Mouse (Mus musculus) kidney, embryonic 15.5 days (tissue): ENCODE results near the gene Apobr. TPM values are rescaled to one million over a fixed set of nuclear protein-coding genes. Genes with fewer than 3 reads are reported as not detected.

Experiments
- ATAC-seq: fragments of 200-750 bp; cut with Nextera tagmentation; replicated peaks from 2 replicates; pipeline ENCODE4 v1.8.0; 2017; ENCODE audit warnings: moderate TSS enrichment; ENCODE audit not compliant: low FRiP score
- H3K27ac ChIP-seq: fragments of 300-500 bp; sonication (generic); 2 replicates; pipeline ENCODE4 v1.5.1; 2015; ENCODE audit warnings: mild to moderate bottlenecking, inconsistent platforms
- H3K27me3 ChIP-seq: fragments of 300-500 bp; sonication (generic); 2 replicates; pipeline ENCODE4 v1.6.1; 2015; ENCODE audit warnings: inconsistent platforms
- H3K36me3 ChIP-seq: fragments of 300-500 bp; sonication (generic); 2 replicates; pipeline ENCODE4 v1.6.1; 2015; ENCODE audit warnings: inconsistent platforms
- H3K4me1 ChIP-seq: fragments of 300-500 bp; sonication (generic); 2 replicates; pipeline ENCODE4 v1.6.1; 2015; ENCODE audit warnings: inconsistent platforms
- H3K4me2 ChIP-seq: fragments of 300-500 bp; sonication (generic); 2 replicates; pipeline ENCODE4 v1.6.1; 2015; ENCODE audit warnings: moderate library complexity, mild to moderate bottlenecking, inconsistent platforms
- H3K4me3 ChIP-seq: fragments of 300-500 bp; sonication (generic); replicated peaks from 2 replicates; pipeline ENCODE4 v1.5.1; 2015; ENCODE audit warnings: mild to moderate bottlenecking, inconsistent platforms
- H3K9ac ChIP-seq: fragments of 300-500 bp; sonication (generic); 2 replicates; pipeline ENCODE4 v1.6.1; 2015; ENCODE audit warnings: mild to moderate bottlenecking, inconsistent platforms
- H3K9me3 ChIP-seq: fragments of 300-500 bp; sonication (generic); replicated peaks from 2 replicates; pipeline ENCODE4 v1.6.1; 2016; ENCODE audit warnings: inconsistent platforms
- WGBS: fragments of 180-500 bp; shearing (Covaris S2); methylation state at CpG from one replicate; pipeline ENCODE4 v1.1.7; 2015; ENCODE audit warnings: mixed read lengths; 5-methylcytosine and 5-hydroxymethylcytosine counted together
- microRNA-seq: library from miRNA; unstranded; fragments of <30 nt; microRNA quantifications from one replicate; pipeline ENCODE4, GENCODE M21; 2016
- polyA plus RNA-seq: library from polyadenylated mRNA; unstranded; fragments of >200 nt; fragmentation: Nextera tagmentation; extraction: Ambion mirVana; gene quantifications from 2 replicates; pipeline ENCODE4 v1.2.1, GENCODE M21; 2015

Apobr gene
- polyA plus RNA-seq, 1 experiment from 2014 or later: 0.82 TPM

DNA sequence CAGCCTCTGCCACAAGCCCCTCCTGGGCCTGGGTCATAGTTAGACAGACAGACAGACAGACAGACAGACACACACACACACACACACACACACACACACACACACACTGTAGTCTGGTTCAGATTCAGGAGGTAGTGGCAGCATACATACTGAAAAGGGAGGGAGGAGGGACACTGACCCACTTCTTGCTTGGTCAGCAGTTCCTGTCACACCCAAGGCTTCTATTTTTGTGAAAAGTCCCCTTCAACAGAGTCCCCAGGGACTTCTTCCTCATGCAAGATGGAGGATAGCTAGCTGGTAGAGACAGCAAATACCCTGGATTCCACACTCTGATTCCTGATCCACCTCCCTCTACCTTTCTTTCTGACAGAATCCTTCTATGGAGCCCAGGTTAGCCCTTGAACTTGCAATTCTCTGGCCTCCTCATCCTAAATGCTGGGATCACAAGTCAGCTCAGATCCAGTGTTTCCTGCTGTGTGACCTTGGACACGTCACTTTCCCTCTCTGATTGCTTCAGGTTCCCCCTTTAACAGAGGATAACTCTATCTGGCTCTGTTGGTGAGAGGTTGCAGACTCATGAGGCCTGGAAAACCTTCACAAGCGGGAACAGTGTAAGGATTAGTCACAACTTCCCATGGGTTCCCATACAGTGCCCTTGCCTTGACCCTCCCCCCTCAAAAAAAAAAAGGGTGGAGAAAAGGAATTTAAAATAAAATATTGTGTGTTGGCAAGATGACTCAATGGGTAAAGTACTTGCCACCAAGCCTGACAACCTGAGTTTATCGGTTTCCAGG lies 41.3 kb downstream of the Apobr start:
- no peak overlapping the region for H3K27ac ChIP-seq
- H3K36me3 ChIP-seq: no peaks in the 10 kb centered on the region
- no peaks in the 10 kb centered on the region for H3K9me3 ChIP-seq
- no peak for ATAC-seq
- H3K27me3 ChIP-seq: no peaks in the 10 kb centered on the region
- no peak overlapping the region for H3K9ac ChIP-seq
- H3K4me3 ChIP-seq: no peak overlapping the region
- no peak overlapping the region for H3K4me2 ChIP-seq
- WGBS: 92% methylated on average over 3 of the region's 3 CpGs
- H3K4me1 ChIP-seq: peaks cover 16% of the 10 kb centered on the region; the same call in 1 of the 2 replicates

DNA sequence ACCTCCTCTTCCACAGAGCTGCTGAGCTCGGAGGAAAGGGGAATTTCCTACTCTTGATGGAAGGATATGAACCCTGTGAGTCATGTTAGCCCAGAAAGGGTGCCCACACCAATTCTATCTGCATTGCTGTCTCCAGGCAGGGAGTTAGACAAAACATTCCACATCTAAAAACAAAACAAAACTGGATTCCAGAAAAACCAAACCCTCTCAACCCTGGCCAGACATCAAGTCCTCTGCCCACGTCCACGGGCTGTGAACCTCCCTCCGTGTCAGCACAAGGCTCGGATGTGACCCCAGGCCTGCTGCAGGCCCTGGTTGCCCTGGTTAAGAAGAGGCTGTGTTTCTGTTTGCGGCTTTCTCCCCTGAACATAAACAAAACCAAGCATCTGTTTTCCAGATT lies 43.4 kb downstream of the Apobr start:
- no peak overlapping the region for H3K9ac ChIP-seq
- no peak for ATAC-seq
- WGBS: 41% methylated on average over 6 of the region's 6 CpGs
- H3K4me2 ChIP-seq: no peak overlapping the region
- H3K4me1 ChIP-seq: peaks cover 16% of the 10 kb centered on the region; the same call in 1 of the 2 replicates
- no peaks in the 10 kb centered on the region for H3K9me3 ChIP-seq
- H3K4me3 ChIP-seq: no peak overlapping the region
- no peaks in the 10 kb centered on the region for H3K27me3 ChIP-seq
- H3K27ac ChIP-seq: peak overlapping the region; percentile 41; the same call in 1 of the 2 replicates
- no peaks in the 10 kb centered on the region for H3K36me3 ChIP-seq

DNA sequence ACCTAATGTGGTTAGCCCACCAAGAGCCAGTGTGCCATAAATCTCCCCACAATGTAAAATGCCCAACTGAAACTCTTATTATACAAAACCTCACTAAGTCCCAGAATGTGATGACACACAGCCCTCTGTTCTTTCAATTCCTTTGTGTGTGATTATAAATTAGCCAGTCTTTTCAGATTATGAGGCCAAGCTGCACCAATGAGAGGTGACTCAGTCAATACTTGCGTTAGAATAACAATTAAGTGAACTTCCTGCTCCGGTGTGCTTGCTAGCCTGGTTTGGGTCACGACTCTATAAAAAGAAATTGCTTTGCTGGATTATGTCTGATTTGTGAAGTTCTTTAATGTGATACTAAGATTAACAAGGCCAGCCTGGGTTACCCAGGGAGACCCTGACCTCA lies 45.2 kb downstream of the Apobr start:
- Histone ChIP-seq H3K9ac (no peak overlapping the region), H3K36me3 (no peaks in the 10 kb centered on the region), H3K9me3 (no peaks in the 10 kb centered on the region), H3K27me3 (no peaks in the 10 kb centered on the region), H3K4me1 (peaks cover 16% of the 10 kb centered on the region; the same call in 1 of the 2 replicates), H3K4me3 (no peak overlapping the region), H3K4me2 (no peak overlapping the region), H3K27ac (no peak overlapping the region)
- no peak for ATAC-seq
- WGBS: 33% methylated on average over 3 of the region's 3 CpGs

DNA sequence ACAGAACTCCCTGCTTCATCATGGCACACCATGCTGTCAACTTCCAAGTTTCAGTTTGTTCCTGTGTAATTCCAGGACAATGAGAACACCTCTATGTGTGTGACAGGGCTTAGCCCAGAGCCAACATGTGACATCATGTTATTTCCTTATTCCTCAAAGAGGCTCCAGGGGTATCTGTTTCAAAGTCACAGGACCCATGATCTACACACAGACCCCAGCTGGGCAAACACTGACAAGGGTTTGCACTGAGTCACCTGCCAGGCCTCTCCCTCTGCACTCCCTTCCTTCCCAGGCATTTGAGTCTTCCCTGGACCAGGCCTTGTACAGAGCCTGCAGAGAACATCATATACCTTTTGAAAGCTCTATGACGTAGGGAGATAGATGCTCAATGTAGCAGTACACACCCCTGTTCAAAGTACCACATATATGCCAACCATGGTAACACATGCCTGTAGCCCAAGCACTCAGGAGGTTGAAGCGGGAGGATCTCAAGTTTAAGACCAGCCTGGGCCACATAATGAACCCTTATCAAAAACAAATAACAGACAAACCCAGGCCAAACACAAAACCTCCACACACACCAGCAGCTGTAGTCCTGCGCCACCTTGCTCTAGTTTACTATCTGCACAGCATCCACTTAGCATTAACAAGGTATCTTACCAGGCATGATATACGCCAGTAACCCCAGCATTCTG lies 46.2 kb downstream of the Apobr start, which contains the start of gene Nupr1:
Gene Nupr1 (minus strand): TSS at position 38 of the 695 bp plus-strand sequence.
- no peak for ATAC-seq
- no peaks in the 10 kb centered on the region for H3K27me3 ChIP-seq
- 90% methylated on average over 4 of the region's 4 CpGs for WGBS
- H3K4me1 ChIP-seq: peaks cover 8% of the 10 kb centered on the region; the same call in 1 of the 2 replicates
- H3K27ac ChIP-seq: no peak within 1 kb of the TSS
- no peaks in the 10 kb centered on the region for H3K9me3 ChIP-seq
- H3K9ac ChIP-seq: no peak within 1 kb of the TSS
- H3K4me2 ChIP-seq: no peak within 1 kb of the TSS
- H3K4me3 ChIP-seq: no peak within 1 kb of the TSS
- no peaks in the 10 kb centered on the region for H3K36me3 ChIP-seq

DNA sequence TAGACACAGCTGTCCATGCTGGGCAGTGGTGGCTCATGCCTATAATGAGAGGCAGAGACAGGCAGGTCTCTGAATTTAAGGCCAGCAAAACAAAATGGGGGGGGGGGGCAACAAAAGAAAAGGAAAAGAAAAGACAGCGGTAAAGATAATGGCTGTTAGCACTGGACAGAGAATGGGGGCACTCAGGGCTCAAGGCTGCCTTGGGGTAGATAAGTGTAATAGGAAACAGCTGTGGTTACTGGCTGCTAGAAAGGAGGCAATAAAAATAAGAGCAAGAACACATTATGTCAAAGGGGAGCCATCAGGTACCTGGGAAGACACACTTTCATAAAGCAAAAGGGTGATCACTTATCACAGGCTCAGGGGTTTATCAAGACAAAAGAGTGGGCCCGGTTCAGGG lies 47.7 kb downstream of the Apobr start:
- 74% methylated on average over 2 of the region's 2 CpGs for WGBS
- Histone ChIP-seq H3K36me3 (no peaks in the 10 kb centered on the region), H3K4me1 (peaks cover 8% of the 10 kb centered on the region; the same call in 1 of the 2 replicates), H3K9ac (no peak overlapping the region), H3K4me3 (no peak overlapping the region), H3K27me3 (0 out of 2 replicates have a peak, but pooled peaks cover 3% of the 10 kb centered on the region), H3K9me3 (no peaks in the 10 kb centered on the region), H3K4me2 (no peak overlapping the region), H3K27ac (no peak overlapping the region)
- ATAC-seq: no peak

DNA sequence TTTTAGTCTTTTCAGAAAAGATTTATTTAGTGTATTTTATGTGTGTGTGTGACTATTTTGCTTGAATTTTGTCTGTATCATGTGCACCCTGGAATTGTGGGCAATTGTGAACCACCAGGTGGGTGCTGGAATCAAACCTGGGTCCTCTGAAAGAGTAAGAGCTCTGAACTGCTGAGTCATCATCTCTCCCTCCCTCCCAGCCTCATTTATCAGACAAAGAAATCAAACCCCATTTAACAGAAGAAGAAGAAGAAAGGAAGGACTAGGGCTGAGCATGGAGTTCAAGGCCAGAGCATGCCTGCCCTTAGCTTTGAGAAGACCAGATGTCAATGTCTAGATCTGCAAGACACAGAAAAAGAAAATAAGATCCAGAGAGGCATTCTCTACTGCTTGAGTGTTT lies 50.6 kb downstream of the Apobr start:
- no peaks in the 10 kb centered on the region for H3K4me1 ChIP-seq
- ATAC-seq: no peak
- no peaks in the 10 kb centered on the region for H3K9me3 ChIP-seq
- no peak overlapping the region for H3K27ac ChIP-seq
- 0 out of 2 replicates have a peak, but pooled peaks cover 3% of the 10 kb centered on the region for H3K27me3 ChIP-seq
- no peak overlapping the region for H3K9ac ChIP-seq
- no peak overlapping the region for H3K4me2 ChIP-seq
- no peaks in the 10 kb centered on the region for H3K36me3 ChIP-seq
- no peak overlapping the region for H3K4me3 ChIP-seq

DNA sequence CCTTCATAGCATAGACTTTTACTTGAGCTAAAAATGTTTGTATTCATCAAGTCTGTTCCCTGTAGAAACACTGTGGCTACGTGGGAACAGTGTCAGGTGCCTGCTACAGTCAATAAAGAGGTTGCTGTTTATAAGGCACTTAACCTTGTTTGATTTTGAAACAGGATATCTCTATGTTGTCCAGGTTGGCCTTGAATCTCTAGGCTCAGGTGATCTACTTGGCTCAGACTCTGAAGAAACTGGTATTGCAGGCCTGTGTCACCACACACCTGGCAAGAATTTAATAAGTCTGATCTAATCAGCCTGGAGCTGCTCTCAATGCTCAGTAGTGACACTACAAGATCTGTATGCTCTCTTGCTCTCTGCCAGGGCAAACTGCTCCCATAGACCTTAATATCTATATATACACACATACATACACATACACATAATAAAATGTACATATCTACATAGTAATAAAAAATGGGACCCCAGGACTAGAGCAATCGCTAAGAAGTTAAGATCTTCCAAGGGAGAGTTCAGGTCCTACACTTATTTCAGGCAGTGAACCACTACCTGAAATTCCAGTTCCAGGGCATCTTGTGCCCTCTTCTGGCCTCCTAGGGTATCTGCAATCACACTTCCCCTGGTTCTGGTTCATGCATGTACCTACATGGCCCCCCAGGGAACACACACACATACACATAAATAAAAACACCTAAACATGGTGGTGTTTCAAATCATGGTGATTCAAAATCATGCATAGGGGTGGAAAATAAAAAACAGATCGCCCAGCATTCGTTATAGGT lies 52.2 kb downstream of the Apobr start:
- Histone ChIP-seq H3K27ac (no peak overlapping the region), H3K9ac (no peak overlapping the region), H3K9me3 (no peaks in the 10 kb centered on the region), H3K4me1 (no peaks in the 10 kb centered on the region), H3K4me3 (no peak overlapping the region), H3K4me2 (no peak overlapping the region), H3K27me3 (0 out of 2 replicates have a peak, but pooled peaks cover 3% of the 10 kb centered on the region), H3K36me3 (no peaks in the 10 kb centered on the region)
- ATAC-seq: no peak
- 16% methylated on average over 4 of the region's 4 CpGs for WGBS

Small RNAs within 50 kb of the gene (microRNA-seq; reads per million reads assigned to microRNA genes)
- 0.59 reads per million for gene Mir7059

Other genes with a start within 250 kb of the Apobr start
- 2.3 and 3.0 TPM in 2 replicates for gene Lat, start 215.4 kb upstream of the Apobr start, polyA plus RNA-seq
- 58.9 and 70.8 TPM in 2 replicates for gene Spns1, start 207.5 kb upstream of the Apobr start, polyA plus RNA-seq
- 2.8 and 2.9 TPM in 2 replicates for gene Nfatc2ip, start 188.2 kb upstream of the Apobr start, polyA plus RNA-seq
- 0.12 and 0.44 TPM in 2 replicates for gene Cd19, start 170.1 kb upstream of the Apobr start, polyA plus RNA-seq
- gene Rabep2, start 156.2 kb upstream of the Apobr start, polyA plus RNA-seq: 34.5 and 35.7 TPM in 2 replicates
- 13.4 and 25.1 TPM in 2 replicates for gene Atp2a1, start 121.8 kb upstream of the Apobr start, polyA plus RNA-seq
- 52.7 and 56.0 TPM in 2 replicates for gene Sh2b1, start 109.5 kb upstream of the Apobr start, polyA plus RNA-seq
- 154 and 156 TPM in 2 replicates for gene Tufm, start 97.6 kb upstream of the Apobr start, polyA plus RNA-seq
- 49.3 and 51.7 TPM in 2 replicates for gene Atxn2l, start 81.5 kb upstream of the Apobr start, polyA plus RNA-seq
- 231 and 236 TPM in 2 replicates for gene Eif3c, start 18.5 kb upstream of the Apobr start, polyA plus RNA-seq
- gene Cln3, start 875 bp downstream of the Apobr start, polyA plus RNA-seq: 36.0 and 38.8 TPM in 2 replicates
- not detected in 2 replicates for gene Il27, start 10.0 kb downstream of the Apobr start, polyA plus RNA-seq
- 9.7 and 13.6 TPM in 2 replicates for gene Nupr1, start 45.9 kb downstream of the Apobr start, polyA plus RNA-seq
- gene Sgf29, start 64.4 kb downstream of the Apobr start, polyA plus RNA-seq: 48.2 and 55.0 TPM in 2 replicates
- 6.2 and 8.3 TPM in 2 replicates for gene Sult1a1, start 91.5 kb downstream of the Apobr start, polyA plus RNA-seq
- 144 and 146 TPM in 2 replicates for gene Bola2, start 110.5 kb downstream of the Apobr start, polyA plus RNA-seq
- 12.9 and 13.1 TPM in 2 replicates for gene Slx1b, start 110.8 kb downstream of the Apobr start, polyA plus RNA-seq
- 17.9 and 24.3 TPM in 2 replicates for gene Coro1a, start 122.8 kb downstream of the Apobr start, polyA plus RNA-seq
- gene Mapk3, start 174.7 kb downstream of the Apobr start, polyA plus RNA-seq: 63.8 and 73.2 TPM in 2 replicates
- gene Gdpd3, start 181.4 kb downstream of the Apobr start, polyA plus RNA-seq: 1.8 and 1.9 TPM in 2 replicates
- gene Ypel3, start 192.0 kb downstream of the Apobr start, polyA plus RNA-seq: 81.5 and 82.2 TPM in 2 replicates
- 0.37 and 0.51 TPM in 2 replicates for gene Tbx6, start 196.5 kb downstream of the Apobr start, polyA plus RNA-seq
- 257 and 272 TPM in 2 replicates for gene Ppp4c, start 207.6 kb downstream of the Apobr start, polyA plus RNA-seq
- gene Fam57b, start 212.7 kb downstream of the Apobr start, polyA plus RNA-seq: 0.52 and 0.54 TPM in 2 replicates
- gene 4930451I11Rik, start 246.7 kb downstream of the Apobr start, polyA plus RNA-seq: not detected in 2 replicates